Mouse (Mus musculus) ES-CJ7 (cell line): ENCODE results near the gene Acvrl1.

Experiments used
- DNase-seq: peaks from one replicate; pipeline ENCODE4 v3.0.0; 2011; ENCODE audit warnings: low read depth, low spot score

The Acvrl1 gene

DNA sequence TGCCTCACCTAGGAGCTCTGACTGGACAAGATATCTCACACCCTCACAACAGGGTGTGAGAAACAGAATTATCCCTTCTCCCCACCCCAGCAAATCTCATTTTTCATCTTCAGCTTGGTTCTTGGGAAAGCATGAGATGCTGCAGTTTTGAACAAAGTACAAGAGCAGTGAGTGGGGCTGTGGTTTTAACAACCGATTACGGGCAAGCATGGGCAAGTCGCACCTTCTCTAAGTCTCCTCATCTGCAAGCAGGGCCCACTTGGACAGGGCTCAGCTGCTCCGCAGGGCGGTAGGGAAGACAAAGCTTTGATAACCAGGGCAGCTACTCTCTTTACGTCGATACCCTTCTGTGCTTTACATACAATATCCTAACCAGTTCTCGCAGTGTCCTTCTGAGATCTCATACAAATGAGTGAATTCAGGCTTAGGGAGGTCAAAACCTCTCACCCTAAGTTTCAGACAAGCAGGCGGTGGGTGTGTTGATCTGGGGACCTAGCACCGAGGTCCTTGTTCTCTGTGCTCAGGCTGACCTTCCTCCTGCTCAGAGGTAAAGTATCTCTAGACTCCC, 42.2 kb downstream of the Acvrl1 start:
- DNase-seq = no peak

DNA sequence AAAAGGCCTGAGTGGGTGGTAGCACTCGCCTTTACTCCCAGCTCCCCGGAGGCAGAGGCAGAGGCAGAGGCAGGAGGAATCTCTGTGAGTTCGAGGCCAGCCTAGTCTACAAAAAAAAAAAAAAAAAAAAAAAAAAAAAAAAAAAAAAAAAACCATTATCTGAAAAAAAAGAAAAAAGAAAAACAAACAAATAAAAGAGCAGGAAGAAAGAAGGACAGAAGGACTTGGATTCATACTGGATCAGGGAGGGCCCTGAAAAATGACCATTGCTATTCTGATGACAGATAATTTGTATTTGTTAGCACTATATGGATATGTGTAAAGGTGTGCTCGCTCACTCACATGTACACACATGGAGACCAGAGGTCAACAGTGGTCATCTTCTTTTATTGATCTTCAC, 43.0 kb downstream of the Acvrl1 start:
- no peak for DNase-seq

DNA sequence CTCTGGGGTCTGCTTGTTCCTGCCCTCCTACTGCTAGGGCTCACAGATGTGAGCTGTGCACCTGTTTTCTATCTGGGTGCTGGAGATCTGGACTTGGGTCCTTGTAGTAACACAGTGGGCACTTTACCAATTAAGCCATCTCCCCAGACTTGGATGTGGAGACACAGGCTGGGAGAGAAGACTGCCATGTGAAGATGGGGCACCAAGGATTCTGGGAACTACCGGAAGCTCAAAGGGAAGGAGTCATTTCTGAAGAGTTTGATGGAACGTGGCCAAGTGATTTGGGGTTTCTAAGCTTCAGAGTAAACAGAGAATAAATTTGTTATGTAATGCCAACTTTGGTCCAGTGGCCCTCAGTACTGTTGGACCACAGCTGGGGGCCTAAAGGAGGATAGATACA, 43.7 kb downstream of the Acvrl1 start:
- DNase-seq = no peak

DNA sequence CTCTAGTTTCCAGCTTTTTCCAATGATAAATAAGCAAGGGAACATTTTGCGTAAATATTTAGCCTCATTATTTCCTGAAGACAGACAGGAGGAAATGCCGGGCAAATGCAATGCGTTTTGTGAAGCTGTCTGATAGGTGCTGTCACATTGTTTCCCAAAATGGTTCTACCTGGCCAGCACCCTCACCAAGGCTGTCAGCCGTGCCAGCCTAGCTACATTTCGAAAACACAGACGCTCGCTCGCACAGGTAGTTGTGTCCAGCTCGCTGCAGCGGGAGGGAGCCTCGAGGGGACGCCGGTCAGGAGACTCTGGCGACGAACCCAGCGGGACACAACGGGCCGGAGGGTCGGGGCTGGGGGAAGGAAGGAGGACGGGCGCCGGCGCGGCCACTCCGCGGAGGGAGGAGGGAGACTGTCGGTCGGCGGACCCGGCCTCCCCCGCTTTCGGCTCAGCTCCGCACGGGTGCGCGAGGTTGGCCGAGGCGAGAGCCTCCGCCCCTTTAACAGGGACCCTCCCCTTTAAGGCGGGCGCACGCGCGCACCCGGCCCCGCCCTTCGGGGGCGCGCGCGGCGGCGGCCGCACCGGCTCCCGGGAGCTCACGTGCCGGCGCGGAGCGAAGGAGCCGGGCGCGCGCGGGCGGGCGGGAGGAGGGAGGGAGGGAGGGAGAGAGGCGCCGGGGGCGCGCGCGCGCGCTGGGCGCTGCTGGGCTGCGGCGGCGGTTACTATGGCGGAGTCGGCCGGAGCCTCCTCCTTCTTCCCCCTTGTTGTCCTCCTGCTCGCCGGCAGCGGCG, 45.3 kb downstream of the Acvrl1 start, which contains the start of gene Acvr1b:
Acvr1b (plus strand) TSS at position 647 of the 791 bp plus-strand sequence.
- DNase-seq = peak; percentile 85

DNA sequence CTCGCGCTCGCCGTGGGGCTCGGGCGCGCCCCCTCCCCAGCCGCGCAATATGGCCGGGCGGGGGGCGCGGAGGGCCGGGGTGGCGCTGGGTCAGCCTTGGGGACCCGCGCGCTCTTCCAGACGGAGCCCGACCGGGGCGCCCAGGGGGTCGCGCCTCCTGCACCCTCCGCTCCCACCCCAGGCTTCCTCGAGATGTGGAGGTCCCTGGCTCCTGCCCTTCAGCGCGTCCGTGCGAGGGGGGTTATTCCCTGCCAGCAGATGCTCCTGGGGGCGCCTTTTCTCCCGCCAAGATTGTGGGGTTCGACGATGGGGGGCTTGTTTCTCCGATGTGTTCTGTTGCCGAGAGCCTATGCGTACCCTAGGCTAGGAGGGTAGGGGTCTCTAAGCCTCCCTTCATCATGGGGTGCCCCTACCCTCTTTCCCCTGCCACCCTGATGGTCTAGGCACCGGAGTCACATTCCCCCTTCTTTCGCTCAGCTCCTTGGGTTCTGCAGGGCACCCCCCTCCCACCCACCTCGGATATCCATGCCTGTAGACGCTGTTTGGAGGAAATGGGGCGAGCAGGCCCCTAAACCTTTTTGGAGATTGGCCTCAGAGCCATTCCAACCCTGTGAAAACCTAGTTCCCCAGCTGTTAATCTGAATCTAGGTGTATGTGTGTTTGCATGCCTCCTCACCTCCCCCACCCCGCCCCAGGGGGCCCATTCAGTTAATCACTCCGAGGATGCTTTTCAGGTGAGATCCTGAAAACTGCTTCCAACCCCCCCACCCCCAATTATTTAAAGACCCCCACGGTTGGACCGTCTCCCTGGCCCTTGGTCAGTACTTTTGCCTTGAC, 46.2 kb downstream of the Acvrl1 start:
- DNase-seq = peak; percentile 36

DNA sequence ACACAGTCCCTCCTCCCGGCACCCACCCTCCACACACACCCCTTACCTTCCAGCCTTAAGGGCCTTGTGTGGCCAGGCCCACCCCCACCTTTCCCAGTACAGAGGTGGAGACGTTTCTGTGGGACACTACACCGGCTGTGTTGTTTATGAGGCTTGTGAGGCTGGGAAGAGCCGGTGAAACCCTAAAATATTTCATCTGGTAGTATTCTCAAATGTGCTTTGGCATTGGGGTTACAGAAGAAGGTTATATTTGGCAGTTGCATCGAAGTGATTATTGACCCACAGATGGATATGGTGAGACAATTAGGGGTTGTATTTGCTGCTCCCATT, 46.8 kb downstream of the Acvrl1 start:
- no peak for DNase-seq

DNA sequence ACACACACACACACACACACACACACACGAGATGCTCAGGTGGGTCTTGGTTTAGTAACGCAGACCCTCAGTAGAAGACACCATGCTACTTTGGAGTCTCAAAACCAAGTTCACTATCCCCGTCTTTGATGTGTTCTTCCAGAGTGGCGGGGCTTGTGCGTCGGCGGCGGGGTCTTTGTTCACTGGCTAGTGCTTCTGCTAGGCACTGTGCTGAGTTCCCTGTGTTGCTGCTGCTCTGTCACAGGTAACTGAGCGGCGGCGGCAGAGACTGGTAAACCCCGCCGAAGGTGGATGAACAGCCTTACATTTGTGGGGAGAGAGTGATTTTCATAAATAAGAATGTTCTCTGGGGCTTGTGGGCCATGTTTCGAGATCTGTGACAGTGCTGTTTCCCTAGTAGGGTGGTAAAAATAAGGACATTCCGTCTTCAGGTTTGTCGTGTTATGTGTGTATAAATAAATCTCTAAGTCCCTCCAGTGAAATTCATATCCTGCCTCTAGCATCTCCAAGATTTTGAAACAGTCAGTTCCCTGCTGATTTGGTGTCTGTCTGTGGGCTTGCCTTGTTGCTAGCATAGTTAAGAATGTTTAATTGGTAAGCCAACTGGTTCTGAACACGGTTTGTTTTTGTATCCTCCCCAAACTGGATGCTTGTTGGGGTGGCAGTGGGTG, 47.4 kb downstream of the Acvrl1 start:
- DNase-seq = peak; percentile 24

DNA sequence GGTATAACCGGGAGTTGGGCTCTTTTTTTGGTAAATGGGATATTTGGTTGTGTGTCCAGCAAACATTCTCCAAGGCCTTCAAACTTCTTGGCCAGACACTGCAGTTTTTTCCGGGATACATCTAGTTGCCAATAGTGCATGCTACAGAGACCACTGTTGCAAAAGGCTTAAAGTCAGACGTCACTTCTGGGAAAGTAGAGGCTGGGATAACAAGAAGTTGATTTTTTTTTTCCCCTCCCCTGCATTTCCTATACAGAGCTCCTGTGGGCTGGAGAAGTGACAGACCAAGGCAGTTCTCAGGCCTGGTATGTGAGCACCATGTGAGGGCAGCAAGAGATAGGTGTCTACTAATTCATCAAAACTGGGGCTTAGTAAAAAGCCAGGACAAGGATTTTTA, 48.0 kb downstream of the Acvrl1 start:
- no peak for DNase-seq

DNA sequence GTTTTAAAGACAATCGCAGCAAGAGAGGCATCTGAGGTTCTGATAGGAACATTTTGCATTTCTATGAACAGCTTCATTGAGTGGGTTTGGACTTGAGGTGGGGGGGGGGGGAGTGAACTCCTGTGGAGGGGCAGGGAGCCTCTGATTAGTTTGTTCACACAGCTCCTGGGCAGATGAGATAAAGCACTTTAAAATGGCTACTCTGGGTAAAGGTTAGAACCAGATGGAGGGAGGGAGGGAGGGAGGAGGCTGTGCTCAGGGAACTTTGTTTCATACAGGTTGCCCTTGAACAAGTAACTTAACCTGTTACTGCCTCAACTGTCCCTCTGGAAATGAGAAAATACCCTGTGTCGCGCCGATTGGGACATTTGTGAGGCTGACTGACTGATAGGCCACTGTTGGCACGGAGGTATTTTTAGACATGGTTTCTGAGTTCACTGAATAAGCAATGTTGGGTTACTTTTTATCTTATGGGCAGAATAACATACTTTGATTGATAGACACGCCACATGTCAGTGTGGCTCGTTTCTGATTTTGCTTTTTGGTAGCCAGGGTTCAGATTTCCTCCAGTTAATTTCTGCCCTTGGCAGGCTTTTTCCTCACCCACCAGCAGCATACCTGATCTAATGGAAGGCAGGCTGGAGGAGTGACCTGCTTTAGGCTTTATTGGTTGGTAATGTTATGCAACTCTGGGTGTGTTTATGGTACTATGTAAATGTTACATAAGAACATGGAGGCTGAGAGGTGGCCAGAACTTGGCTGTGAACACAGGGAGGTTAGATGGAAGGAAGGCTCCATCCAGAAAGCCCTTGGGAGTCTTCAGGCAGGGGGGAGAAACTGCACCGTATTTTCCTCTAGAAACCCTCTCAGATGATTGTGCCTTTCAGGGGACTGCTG, 48.7 kb downstream of the Acvrl1 start:
- no peak for DNase-seq

DNA sequence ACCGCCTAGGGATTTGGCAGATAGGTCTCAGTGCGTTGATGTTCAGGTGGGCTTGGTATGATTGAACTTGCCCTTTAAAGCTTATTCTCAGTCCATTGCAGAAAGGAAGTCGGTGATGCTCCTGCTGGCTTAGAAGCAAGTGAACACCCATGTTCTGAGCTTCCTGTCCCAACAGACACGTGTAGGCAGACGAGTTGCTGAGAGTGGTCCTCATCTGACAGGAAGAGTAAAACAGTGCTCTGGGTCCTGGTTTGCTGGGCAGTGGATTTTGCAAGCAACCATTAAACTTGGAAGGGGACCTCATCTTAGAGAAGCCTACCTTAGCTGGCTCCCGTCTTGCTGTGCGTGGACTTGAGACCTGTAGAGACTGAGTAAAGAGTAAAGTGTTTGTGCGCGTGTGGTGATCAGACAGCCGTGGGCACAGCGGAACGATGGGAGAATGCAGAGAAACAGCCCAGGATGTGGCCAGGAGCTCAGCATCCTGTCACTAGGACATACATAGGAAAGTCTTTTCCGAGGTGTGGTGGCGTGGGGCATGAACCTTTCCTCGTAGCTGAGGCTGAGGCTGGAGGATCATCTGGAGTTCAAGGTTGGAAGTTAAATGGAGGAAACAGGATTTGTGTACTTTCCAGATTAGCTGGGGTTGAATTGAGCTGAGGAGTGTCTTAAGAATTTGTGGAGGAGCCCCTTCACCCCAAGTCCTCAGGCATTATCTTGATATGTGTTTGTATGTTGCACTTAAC, 52.2 kb downstream of the Acvrl1 start:
- DNase-seq = peak; percentile 64

DNA sequence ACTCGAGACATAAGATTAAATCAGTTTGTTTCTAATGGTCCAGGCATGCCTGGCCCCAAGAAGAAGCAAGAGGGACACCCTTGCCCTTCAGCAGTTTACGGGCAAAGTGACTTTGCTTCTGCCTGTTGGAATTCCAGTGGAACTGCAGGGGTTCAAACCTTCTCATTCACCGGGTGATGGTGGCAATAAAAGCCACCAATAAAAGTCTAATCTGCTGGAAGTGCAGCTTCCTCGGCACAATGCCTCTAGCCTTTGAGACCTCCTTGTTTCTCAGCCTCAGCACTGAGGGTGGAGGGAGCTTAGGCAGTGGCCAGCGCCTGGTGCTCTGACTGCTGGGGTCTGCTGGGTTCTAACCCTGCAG, 52.8 kb downstream of the Acvrl1 start:
- DNase-seq = peak; percentile 90

DNA sequence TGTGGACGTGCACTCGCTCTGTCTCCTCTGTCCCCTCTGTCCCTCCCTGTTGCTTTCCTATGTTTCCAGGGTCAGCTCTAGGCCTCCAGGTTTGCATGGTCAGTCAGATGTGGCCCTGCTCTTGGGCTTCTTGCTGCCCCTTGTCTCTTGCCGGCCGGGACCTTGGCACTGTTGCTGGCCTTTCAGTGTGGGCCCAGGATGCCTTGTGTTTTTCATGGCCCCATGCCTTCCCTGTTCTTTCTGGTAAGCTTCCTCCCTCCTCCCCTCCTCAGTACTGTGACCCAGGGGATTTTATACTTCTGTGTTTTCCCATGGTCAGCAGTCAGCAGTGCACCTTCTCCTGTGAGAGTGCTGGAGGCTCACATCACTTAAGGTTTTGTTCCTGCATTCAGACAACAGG, 53.2 kb downstream of the Acvrl1 start:
- DNase-seq = no peak

DNA sequence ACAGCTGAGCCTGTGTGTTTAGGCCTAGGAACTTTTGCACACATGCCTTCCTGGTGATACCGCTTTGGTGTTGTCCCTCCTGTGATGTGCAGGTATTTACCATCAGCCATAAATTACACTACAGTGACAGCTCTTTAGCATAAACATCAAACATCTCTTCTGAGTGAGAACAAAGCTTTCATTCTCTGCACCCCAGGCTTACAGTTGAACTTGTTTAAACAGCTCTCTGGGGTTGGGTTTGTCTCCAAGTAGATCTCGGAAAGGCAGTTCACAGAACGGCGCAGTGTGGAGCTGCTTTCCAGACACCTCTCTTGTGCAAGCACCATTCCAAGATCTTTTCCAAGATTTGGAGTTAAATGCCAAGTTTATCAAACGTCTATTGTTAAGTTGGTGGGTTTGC, 54.4 kb downstream of the Acvrl1 start:
- peak; percentile 23 for DNase-seq

DNA sequence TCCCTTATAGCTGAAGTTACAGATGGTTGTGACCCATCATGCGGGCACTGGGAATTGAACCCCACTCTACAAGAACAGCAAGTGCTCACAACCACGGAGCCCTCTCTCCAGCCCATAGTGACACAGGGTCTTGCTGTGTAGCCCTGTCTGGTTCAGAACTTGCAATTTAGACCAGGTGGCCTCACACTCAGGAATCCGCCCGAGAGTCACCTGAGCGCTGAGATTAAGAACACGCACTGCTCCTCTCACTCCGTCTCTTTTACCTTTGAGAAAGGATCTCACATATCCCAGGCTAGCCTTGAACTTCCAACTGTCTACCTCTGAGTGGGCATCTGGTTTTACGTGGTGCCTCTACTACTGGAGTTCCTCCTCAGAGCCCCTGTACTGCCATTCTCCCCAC, 56.0 kb downstream of the Acvrl1 start:
- DNase-seq = no peak

DNA sequence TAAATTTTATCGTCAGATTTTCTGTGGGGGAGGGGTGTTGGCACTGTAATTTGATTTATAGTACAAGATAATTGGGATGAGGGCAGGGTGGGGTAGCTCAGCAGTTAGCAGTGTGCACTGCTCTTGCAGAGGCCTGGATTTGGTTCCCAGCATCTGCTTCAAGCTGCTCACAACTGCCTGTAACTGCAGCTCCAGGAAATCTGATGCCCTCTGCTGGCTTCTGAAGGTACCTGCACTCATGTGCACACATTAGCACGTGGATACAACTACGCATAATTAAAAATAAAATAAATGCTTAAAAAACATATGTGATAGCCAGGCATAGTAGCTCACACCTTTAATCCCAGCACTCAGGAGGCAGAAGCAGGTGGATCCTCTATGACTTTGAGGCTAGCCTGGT, 57.2 kb downstream of the Acvrl1 start:
- peak; percentile 52 for DNase-seq

DNA sequence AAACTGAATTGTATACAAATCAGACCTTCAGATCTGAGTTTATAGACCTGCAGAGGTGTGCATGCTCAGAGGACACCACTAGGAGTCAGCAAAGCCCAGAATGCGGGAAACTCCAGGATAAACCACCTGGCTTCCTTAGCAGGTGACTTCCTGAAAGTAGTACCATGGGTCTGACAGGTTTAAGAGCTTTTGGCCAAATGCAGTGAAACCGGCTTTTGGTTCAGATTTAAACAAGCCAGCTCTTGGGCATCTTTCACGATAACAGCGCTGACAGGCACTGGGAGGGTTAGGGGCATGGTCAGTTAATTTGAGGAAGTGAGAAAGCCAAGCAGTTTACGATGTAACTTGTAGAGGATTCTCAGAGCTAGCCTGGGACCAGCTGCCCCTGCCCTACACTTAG, 59.6 kb downstream of the Acvrl1 start:
- DNase-seq = no peak

DNA sequence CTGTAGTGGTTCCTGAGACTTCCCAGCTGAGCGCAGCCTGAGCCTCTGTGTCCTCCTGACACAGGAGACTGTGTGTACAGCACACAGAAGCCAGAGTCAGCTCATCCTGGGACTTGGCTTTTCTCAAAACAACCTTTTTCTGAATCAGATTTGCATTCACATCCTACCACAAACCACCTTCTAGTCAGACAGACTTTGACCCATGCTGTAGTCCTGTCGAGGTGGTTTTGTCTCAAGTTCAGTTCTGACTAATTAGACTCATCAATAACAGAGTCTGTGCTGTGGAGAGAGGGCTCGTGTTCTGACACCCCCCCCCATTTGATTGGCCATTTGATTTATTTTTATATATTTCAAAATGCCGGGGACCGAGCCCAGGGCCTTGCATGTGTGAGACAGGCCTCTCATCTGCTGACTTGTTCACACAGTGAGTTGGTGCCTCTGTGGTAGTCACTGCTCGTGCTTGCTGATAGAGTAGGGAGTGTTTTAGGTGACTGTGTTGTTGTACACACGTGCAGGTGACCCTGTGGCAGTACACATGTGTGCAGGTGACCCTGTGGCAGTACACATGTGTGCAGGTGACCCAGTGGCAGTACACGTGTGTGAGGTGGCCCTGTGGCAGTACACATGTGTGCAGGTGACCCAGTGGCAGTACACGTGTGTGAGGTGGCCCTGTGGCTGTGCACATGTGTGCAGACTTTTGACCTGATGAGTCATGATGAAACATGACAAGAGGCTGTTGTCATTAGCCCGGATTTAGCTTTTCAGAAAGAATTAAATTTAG, 61.8 kb downstream of the Acvrl1 start:
- DNase-seq = no peak

DNA sequence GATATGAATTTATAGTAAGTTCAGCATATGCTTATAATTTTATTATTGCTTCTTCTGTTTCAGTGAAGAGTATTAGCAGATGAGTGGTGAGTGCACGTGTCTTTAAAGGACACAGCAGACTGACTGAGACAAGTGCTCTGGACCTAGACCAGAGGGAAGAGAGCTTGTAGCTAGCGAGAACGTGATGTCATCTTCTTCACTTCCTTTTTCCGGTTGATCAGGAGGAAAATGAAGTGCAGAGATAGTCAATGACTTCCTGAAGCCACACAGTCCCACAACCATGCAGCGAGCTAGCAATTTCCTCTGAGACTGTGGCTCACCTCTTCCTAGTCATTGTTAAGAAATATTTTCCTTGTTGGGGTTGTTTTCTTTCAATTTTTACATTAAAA, 62.4 kb downstream of the Acvrl1 start:
- DNase-seq = no peak

DNA sequence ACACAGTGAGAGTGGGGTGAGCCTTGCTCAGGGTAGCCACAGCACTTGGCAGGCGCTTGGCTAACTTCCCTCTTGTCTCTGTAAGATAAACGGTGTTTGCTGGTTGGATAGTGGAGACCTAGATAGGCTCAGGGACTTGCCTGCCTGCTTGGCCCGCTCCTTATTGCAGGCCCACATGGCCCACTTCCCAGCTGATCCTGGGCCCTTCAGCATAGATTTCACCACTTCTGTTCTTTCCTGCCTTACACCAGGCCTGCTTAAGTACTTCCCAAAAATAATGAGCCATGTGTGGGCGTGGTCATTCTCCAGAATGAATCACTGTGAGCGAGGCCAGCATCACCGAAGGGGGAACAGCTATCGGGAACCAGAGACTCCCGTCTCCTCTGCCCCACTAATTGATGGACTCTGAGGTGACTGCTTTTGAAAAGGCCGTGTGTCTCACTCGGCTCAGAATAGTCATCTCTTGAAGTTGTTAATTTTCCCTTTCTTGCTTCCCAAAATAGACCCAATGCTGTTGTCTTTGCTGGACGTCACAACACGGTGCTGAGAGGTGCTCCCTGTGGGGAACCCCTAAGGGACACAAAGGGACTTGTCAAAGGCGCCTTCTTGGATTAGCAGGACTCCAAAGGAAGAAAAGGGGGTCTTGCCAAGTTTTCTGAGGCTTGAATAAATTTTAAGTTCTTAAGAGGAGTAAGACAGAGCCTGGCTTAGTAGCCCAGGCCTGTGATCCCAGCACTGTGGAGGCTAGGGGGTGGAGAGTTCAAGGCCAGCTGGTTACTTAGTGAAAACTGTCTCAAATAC, 63.3 kb downstream of the Acvrl1 start:
- no peak for DNase-seq
